Mouse (Mus musculus) liver, embryonic 14.5 days (tissue): Measurements from ENCODE around the gene Cdc7. TPM values are rescaled to one million over a fixed set of nuclear protein-coding genes. Genes with fewer than 3 reads are reported as not detected.

Experiments used
- ATAC-seq: fragments of 200-750 bp; cut with Nextera tagmentation; 2 replicates; pipeline ENCODE4 v1.8.0; 2017; ENCODE audit warnings: moderate number of reproducible peaks, mild to moderate bottlenecking, moderate library complexity; ENCODE audit not compliant: insufficient read depth
- DNase-seq, 3 experiments: peaks; one replicate each; pipeline ENCODE4 v3.0.0-alpha.2; 2012 to 2013; ENCODE audit warnings: low read depth in 3 of 3, low spot score in 3 of 3
- H3K27ac ChIP-seq: fragments of 300-500 bp; sonication (generic); 2 replicates; pipeline ENCODE4 v1.5.1; 2014; ENCODE audit warnings: moderate library complexity, mild to moderate bottlenecking, control low read depth, inconsistent platforms
- H3K27me3 ChIP-seq: fragments of 300-500 bp; sonication (generic); 2 replicates; pipeline ENCODE4 v1.6.1; 2014; ENCODE audit warnings: mild to moderate bottlenecking, low read length, moderate library complexity; ENCODE audit not compliant: control insufficient read depth, insufficient read depth
- H3K36me3 ChIP-seq: fragments of 300-500 bp; sonication (generic); replicated peaks from 2 replicates; pipeline ENCODE4 v1.6.1; 2014; ENCODE audit warnings: low read depth; ENCODE audit not compliant: control insufficient read depth, insufficient read depth
- H3K4me1 ChIP-seq, 2 experiments: fragments of 200-500 bp in 1 of 2; fragments of 300-500 bp in 1 of 2; sonication (generic) in 1 of 2; replicated peaks; 2 replicates each; pipeline ENCODE4 v1.6.1; 2012 to 2014; ENCODE audit warnings: antibody characterized with exemption in 1 of 2, inconsistent platforms in 1 of 2, low read length in 1 of 2; ENCODE audit not compliant: control insufficient read depth in 2 of 2, insufficient read depth in 2 of 2
- H3K4me2 ChIP-seq: fragments of 300-500 bp; sonication (generic); 2 replicates; pipeline ENCODE4 v1.6.1; 2014; ENCODE audit warnings: low read depth, mild to moderate bottlenecking, control low read depth, moderate library complexity
- H3K4me3 ChIP-seq, 2 experiments: fragments of 200-500 bp in 1 of 2; fragments of 300-500 bp in 1 of 2; sonication (generic) in 1 of 2; 2 replicates each; pipeline ENCODE4 v1.5.1; 2012 to 2014; ENCODE audit warnings: low read depth in 2 of 2, low read length in 2 of 2, mild to moderate bottlenecking in 2 of 2, control low read depth in 1 of 2, inconsistent platforms in 1 of 2, moderate library complexity in 1 of 2; ENCODE audit not compliant: insufficient read depth in 1 of 2
- H3K9ac ChIP-seq: fragments of 300-500 bp; sonication (generic); replicated peaks from 2 replicates; pipeline ENCODE4 v1.6.1; 2014; ENCODE audit warnings: mild to moderate bottlenecking, control low read depth, moderate library complexity
- H3K9me3 ChIP-seq: fragments of 300-500 bp; sonication (generic); 2 replicates; pipeline ENCODE4 v1.6.1; 2016; ENCODE audit warnings: low read length, mixed read lengths; ENCODE audit not compliant: control insufficient read depth
- CTCF ChIP-seq: IDR thresholded peaks from 2 replicates; pipeline ENCODE4 v1.5.1; 2016; ENCODE audit warnings: antibody characterized with exemption, low read depth, control low read depth
- EP300 ChIP-seq: IDR thresholded peaks from 2 replicates; pipeline ENCODE4 v1.6.1; 2016; ENCODE audit warnings: antibody characterized with exemption, low read depth
- WGBS: fragments of 180-500 bp; shearing (Covaris S2); extraction: QIAGEN DNeasy Blood & Tissue Kit; methylation state at CpG from one replicate; pipeline ENCODE4 v1.1.7; 2014; ENCODE audit not compliant: insufficient replicate concordance; 5-methylcytosine and 5-hydroxymethylcytosine counted together
- polyA plus RNA-seq, 2 experiments: library from polyadenylated mRNA; depleted of rRNA in 1 of 2; stranded (reverse) in 1 of 2; unstranded in 1 of 2; fragments of >200 nt; fragmentation: Nextera tagmentation in 1 of 2; extraction: Ambion mirVana in 1 of 2; gene quantifications; 2 replicates each; pipeline versions ENCODE4 v1.2.1 to v1.2.3; 2012 to 2014

Cdc7 gene
- polyA plus RNA-seq, 2 experiments = 15.6 to 16.2 TPM

GRCm38 (mm10) chr5:106927996-106928395 lies 36.1 kb upstream of the Cdc7 start:
- H3K4me2 ChIP-seq = no peak overlapping the region
- H3K9ac ChIP-seq = no peak overlapping the region
- WGBS = 22% methylated on average over 4 of the region's 4 CpGs
- H3K27ac ChIP-seq = no peak overlapping the region
- no peak overlapping the region for H3K4me3 ChIP-seq
- H3K9me3 ChIP-seq = no peaks in the 10 kb centered on the region
- peaks cover 2 to 4% of the 10 kb centered on the region in 2 experiments; a peak in 3 of 4 replicates for H3K4me1 ChIP-seq
- no peaks in the 10 kb centered on the region for H3K36me3 ChIP-seq
- no peaks in the 10 kb centered on the region for H3K27me3 ChIP-seq
- DNase-seq (peak in 1 of 3 experiments; percentile 1), ATAC-seq (peak; percentile 63; the same call in 1 of the 2 replicates)
- TF ChIP-seq CTCF = no peak
- TF ChIP-seq EP300 = peak; percentile 50; the same call in 1 of the 2 replicates

GRCm38 (mm10) chr5:106946342-106946741 lies 17.8 kb upstream of the Cdc7 start:
- no peak for TF ChIP-seq CTCF
- TF ChIP-seq EP300 = no peak
- Histone ChIP-seq H3K36me3 (no peaks in the 10 kb centered on the region), H3K9ac (no peak overlapping the region), H3K27ac (no peak overlapping the region), H3K9me3 (no peaks in the 10 kb centered on the region), H3K27me3 (no peaks in the 10 kb centered on the region), H3K4me2 (no peak overlapping the region), H3K4me1 (no peaks in the 10 kb centered on the region), H3K4me3 (no peak overlapping the region)
- DNase-seq (no peak), ATAC-seq (no peak)
- 53% methylated on average over 4 of the region's 4 CpGs for WGBS

- Histone ChIP-seq H3K27me3 (no peaks in the 10 kb centered on the region), H3K36me3 (no peaks in the 10 kb centered on the region), H3K4me2 (no peak overlapping the region), H3K9ac (no peak overlapping the region), H3K9me3 (no peaks in the 10 kb centered on the region), H3K4me1 (no peaks in the 10 kb centered on the region), H3K27ac (no peak overlapping the region), H3K4me3 (no peak overlapping the region)
- ATAC-seq (no peak), DNase-seq (no peak)
- WGBS = 40% methylated on average over 6 of the region's 6 CpGs
- TF ChIP-seq EP300 (no peak), CTCF (no peak)
These were observed 15.4 kb upstream of the Cdc7 start for GRCm38 (mm10) chr5:106948683-106949082.

- H3K27ac ChIP-seq = no peak overlapping the region
- H3K27me3 ChIP-seq = no peaks in the 10 kb centered on the region
- H3K4me3 ChIP-seq = no peak overlapping the region
- DNase-seq (no peak), ATAC-seq (no peak)
- no peak overlapping the region for H3K9ac ChIP-seq
- TF ChIP-seq EP300 (no peak), CTCF (no peak)
- WGBS = 51% methylated on average over 3 of the region's 3 CpGs
- H3K9me3 ChIP-seq = no peaks in the 10 kb centered on the region
- no peaks in the 10 kb centered on the region for H3K36me3 ChIP-seq
- H3K4me1 ChIP-seq = no peaks in the 10 kb centered on the region
- no peak overlapping the region for H3K4me2 ChIP-seq
These were observed 7.7 kb upstream of the Cdc7 start for GRCm38 (mm10) chr5:106956467-106956866.

- Histone ChIP-seq H3K4me1 (peaks cover 3 to 4% of the 10 kb centered on the region in 2 experiments), H3K36me3 (no peaks in the 10 kb centered on the region), H3K9me3 (no peaks in the 10 kb centered on the region), H3K4me2 (no peak overlapping the region), H3K27me3 (no peaks in the 10 kb centered on the region), H3K27ac (no peak overlapping the region), H3K9ac (no peak overlapping the region), H3K4me3 (no peak overlapping the region)
- WGBS = 68% methylated on average over 3 of the region's 3 CpGs
- ATAC-seq = no peak
- no peak for DNase-seq
- no peak for TF ChIP-seq CTCF
- TF ChIP-seq EP300 = no peak
These were observed 5.1 kb upstream of the Cdc7 start for GRCm38 (mm10) chr5:106959031-106959430.
